Mouse (Mus musculus) gastrocnemius, postnatal 25 days (tissue): ENCODE results near the gene Cox4i2. TPM values are rescaled to one million over a fixed set of nuclear protein-coding genes. Genes with fewer than 3 reads are reported as not detected.
A peak's percentile ranks its signal among the peaks of the same experiment; 100 is the strongest.

ENCODE experiments used
- DNase-seq: peaks from one replicate; pipeline ENCODE4 v3.0.0; 2022
- total RNA-seq, 2 experiments: library from RNA; stranded (reverse); gene quantifications; 1 replicate in 1 of 2; 2 replicates in 1 of 2; pipeline ENCODE4 v1.2.3; 2021

Cox4i2 gene
- total RNA-seq, 2 experiments from 2014 or later, result 2.2 to 2.7 TPM

GRCm38 (mm10) chr2:152734984-152735383 lies 19.0 kb upstream of the Cox4i2 start:
- peak; percentile 86 for DNase-seq

GRCm38 (mm10) chr2:152736090-152736601 lies 17.8 kb upstream of the Cox4i2 start, which contains the start of gene Id1:
Id1 (plus strand) TSS chr2:152736251.
- peak; percentile 81 for DNase-seq

GRCm38 (mm10) chr2:152736748-152737147 lies 17.2 kb upstream of the Cox4i2 start:
- DNase-seq, result no peak

GRCm38 (mm10) chr2:152737306-152738221 lies 16.4 kb upstream of the Cox4i2 start:
- DNase-seq, result no peak

DNA sequence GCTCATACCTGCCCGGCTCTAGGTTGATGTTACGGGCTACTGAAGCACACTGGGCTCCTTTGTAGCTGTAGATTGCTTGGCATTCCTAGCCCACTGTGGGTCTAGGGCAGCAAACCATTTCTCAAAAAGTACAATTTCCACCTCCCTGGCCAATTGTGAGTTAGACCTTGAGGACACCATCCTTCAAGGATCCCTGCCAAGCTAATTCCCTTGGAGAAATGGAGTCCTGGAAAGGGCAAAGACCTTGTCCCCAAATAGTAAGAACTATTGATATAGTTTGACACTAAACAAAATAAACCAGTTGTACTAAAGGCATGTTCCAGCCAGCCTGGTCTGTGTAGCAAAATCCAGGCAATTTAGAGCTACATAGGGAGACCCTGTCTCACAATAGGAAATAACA lies 15.6 kb upstream of the Cox4i2 start:
- no peak for DNase-seq

- DNase-seq, result peak; percentile 87
Observed at GRCm38 (mm10) chr2:152739031-152739841, 14.7 kb upstream of the Cox4i2 start.

- DNase-seq, result no peak
Observed at GRCm38 (mm10) chr2:152739842-152740260, 14.1 kb upstream of the Cox4i2 start.

DNA sequence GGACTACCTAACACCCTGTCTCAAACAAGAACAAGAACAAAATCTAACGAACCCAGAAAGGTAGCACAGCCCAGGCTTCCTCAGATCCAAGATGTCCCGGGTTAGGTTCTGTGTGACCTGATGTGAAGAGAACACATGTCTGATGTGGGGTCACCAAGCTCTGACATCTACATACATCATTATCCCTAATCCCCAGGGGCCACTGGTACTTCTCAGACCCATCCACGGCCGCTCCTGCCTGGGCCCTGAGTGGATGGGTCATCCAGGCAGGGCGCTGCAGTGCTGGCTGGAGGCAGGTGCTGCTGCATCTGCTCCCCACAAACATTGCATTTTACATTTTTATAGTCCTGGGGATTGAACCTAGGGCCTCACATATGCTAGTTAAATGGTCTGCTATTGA lies 13.5 kb upstream of the Cox4i2 start:
- DNase-seq, result no peak

GRCm38 (mm10) chr2:152741153-152742041 lies 12.6 kb upstream of the Cox4i2 start:
- peak; percentile 40 for DNase-seq

DNA sequence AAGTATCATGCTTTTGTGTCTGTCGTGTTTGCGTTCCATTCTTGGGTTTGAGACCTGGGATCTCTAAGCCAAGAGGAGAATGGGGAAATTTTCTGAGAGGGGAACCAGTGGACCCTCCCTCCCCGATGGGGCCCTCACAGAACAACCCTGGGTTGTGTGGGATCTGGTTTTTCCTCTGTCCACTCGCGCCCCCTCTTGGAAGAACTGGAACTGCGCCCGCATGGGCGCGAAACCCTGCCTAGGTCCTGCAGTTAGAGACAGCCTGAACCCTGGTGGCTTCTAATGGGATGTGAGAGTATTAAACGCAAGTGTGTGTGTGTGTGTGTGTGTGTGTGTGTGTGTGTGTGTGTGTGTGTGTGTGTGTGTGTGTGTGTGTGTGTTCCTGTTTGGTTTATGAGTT lies 11.5 kb upstream of the Cox4i2 start:
- peak; percentile 36 for DNase-seq

DNA sequence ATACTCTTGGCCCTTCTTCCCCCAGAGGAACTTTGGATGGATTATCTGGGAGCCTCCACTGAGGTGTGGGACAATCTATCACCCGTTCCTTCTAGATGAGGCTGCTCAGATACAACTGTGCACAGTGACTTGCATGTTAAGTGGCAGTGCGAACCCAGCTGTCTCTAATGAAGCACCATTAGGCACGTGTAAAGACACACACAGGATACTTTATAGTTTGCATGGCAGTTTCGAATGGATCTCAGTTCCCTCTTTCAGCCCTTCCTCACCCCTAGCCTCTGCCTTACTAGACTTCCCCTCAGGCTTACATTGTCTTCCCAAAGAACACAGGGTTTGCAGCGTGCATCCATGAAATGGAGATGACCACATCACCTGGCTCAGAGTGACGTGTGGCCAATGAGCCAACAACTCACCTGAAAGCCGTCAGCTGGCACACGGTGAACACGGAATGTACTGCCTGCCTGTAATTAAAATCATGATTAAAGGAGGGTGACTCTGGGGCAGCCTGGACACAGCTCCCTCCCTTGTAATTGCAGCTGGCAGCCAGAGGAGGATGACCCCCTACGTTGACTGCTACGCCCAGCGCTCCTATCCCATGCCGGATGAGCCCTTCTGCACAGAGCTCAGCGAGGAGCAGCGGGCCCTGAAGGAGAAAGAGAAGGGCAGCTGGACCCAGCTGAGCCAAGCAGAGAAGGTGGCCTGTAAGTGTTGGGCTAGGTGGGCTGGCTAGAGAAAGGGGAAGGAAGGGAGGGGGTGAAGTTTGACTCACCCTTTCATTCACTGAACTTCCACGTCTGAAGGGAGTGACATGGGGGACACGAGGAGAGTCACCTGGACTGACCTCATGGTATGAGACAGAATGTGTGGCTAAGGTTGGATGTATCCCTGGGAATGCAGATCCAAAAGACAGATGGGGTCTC lies 2.8 kb downstream of the Cox4i2 start:
- DNase-seq, result no peak

DNA sequence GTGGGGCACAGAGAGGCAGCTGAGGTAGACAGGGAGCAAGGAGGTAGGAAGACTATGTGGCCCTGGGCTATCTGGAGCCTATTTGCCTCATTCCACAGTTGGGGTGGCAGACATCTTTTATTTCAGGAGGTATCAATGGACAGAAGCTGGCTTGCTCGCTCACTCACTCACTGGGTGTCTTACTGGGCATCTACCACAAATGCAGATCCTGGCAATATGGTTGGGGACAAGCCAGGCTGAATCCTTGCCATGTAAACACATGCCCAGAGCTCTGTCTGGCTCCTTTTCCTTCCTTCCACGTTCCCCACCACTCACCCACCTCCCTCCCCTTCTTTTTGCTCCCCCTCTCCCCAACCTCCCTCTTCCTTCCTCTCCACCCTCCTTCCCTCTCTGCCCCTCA lies 3.5 kb downstream of the Cox4i2 start:
- DNase-seq, result no peak

DNA sequence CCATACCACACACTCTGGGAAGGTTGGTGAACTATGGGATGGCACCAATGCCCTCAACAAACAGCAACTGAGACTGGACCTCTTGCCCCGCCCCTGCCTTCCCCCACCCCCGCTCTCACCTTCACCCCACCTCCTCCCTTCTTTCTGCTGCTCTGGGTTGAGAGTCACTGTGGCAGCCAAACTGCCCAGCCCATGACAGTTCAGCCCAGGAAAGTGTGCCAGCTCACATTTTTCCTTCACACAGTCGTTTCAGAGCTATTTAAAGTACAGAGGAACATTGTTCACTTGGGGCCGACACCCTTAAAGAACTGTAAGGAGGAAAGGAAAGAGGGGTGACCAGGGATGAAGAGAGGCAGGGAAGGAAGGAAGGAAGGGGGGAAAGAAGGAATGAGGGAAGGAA lies 4.4 kb downstream of the Cox4i2 start:
- no peak for DNase-seq

DNA sequence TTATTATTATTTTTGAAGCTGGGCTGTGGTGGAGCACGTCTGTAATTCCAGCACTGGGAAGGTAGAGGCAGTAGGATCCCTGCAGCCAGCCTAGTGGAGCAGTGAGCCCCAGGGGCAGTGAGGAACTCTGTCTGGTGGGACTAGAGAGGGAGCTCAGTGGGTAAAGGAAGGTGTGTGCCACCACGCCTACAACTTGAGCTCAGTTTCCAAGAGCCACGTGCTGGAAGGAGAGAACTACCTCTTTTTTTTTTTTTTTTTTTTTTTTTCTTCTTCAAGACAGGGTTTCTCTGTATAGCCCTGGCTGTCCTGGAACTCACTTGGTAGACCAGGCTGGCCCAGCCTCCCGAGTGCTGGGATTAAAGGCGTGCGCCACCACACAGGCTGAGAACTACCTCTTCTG lies 9.3 kb downstream of the Cox4i2 start:
- DNase-seq, result no peak

- no peak for DNase-seq
Observed at GRCm38 (mm10) chr2:152764172-152765044, 10.4 kb downstream of the Cox4i2 start.

GRCm38 (mm10) chr2:152765045-152765674 lies 11.2 kb downstream of the Cox4i2 start:
- DNase-seq, result no peak

DNA sequence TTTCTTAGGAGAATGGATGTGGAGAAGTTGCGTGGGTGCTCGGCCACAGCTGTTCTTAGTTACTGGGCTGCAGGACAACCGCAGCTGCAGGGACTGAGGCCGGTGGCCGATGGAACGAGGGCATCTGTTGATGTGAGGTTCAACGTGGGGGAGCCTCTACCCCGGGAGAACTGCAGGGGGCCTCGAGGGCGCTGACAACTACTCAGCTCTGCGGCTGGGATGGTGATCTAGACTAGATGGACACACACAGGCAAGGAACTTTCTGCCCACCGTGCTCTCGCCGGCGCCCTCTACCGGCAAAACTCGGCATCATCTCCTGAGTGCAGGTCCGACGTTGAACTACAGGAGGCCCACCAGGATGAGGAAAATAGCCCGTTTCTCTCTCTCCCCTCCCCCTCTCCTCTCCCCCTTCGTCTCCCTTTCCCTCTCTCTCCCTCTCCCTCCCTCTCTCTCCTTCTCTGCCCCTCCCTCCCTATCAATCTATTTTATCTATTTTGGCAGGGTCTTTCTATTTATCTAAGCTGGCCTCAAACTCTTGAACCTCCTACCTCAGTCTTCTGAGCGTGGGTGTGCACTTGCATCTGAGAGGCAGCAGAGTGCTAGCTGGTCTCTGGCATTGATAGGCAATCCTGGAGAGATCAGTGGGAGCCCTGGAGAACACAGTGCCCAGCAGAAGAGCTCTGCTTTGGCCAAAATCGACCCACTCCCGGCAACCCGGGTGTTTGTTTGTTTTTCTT lies 12.6 kb downstream of the Cox4i2 start:
- peak; percentile 84 for DNase-seq

- DNase-seq, result peak; percentile 34
Observed at GRCm38 (mm10) chr2:152767618-152768271, 13.8 kb downstream of the Cox4i2 start.
